14 mouse cellular contexts compared by ENCODE assay signal in genomic region chr17:81250748-81251147, GRCm38 (mm10).
DNase-seq lines count a peak whose midpoint lies in the region; ATAC-seq lines count a peak whose summit lies in the region.
"Had no signal": no experiment of that assay in that cellular context is flagged by ENCODE, and none has a peak within 500 bp of the region (broad histone marks: within the 10 kb centered on the region; RNA-seq: fewer than 3 reads in every experiment).

No protein-coding gene starts in this region.

- 22% methylated on average over 3 of the region's 3 CpGs for whole genome bisulfite sequencing in kidney, embryonic 16.5 days

- no peaks in the 10 kb centered on the region for H3K36me3 ChIP-seq in kidney, embryonic 16.5 days (ENCODE audit: insufficient read depth, low read length)
- H3K36me3 ChIP-seq: embryonic facial prominence, embryonic 12.5 days; limb, embryonic 12.5 days had no signal

- H3K9ac ChIP-seq in kidney, embryonic 16.5 days (replicated peaks; ENCODE audit: low read length) = no peak overlapping the region
- H3K9ac ChIP-seq: embryonic facial prominence, embryonic 12.5 days; limb, embryonic 12.5 days; liver, postnatal 0 days had no signal

- peak; percentile 51; the same call in 1 of the 2 replicates for ATAC-seq in kidney, embryonic 16.5 days (ENCODE audit: low FRiP score, low TSS enrichment)
- ATAC-seq: intestine, embryonic 16.5 days; liver, postnatal 0 days had no signal

- H3K4me3 ChIP-seq in kidney, embryonic 16.5 days (ENCODE audit: low read length) = no peak overlapping the region
- H3K4me3 ChIP-seq: embryonic facial prominence, embryonic 12.5 days; limb, embryonic 12.5 days had no signal

- no peaks in the 10 kb centered on the region for H3K4me1 ChIP-seq in kidney, embryonic 16.5 days (ENCODE audit: insufficient read depth, low read length)
- H3K4me1 ChIP-seq: embryonic facial prominence, embryonic 12.5 days had no signal

- no peaks in the 10 kb centered on the region for H3K9me3 ChIP-seq in kidney, embryonic 16.5 days (ENCODE audit: low read length)
- H3K9me3 ChIP-seq: embryonic facial prominence, embryonic 12.5 days; limb, embryonic 12.5 days had no signal

- intact Hi-C loops in left cerebral cortex, postnatal 14 days (cut with DNase I) = no loop called here

- no peaks in the 10 kb centered on the region for H3K27me3 ChIP-seq in kidney, embryonic 16.5 days (ENCODE audit: insufficient read depth, low read length)
- H3K27me3 ChIP-seq: embryonic facial prominence, embryonic 12.5 days; limb, embryonic 12.5 days had no signal

- no peak for DNase-seq in kidney, adult 9 months
- peak; percentile 53 for DNase-seq in cerebellum, adult 11 months
- peak; percentile 84 for DNase-seq in cerebellum, adult 9-11 months
- DNase-seq in layer of hippocampus, adult 8-10 months (ENCODE audit: low spot score in 2 of 2) = peak; percentile 24 to 46
- DNase-seq in gastrocnemius, adult 18-20 months (ENCODE audit: low spot score) = no peak
- DNase-seq in left cerebral cortex, postnatal 14 days (ENCODE audit: low spot score in 2 of 2) = no peak
- DNase-seq: heart, adult 18-20 months; heart, postnatal 36 days; liver, postnatal 0 days; thymus, adult 18-20 months had no signal

- no peak overlapping the region for H3K4me2 ChIP-seq in kidney, embryonic 16.5 days (replicated peaks; ENCODE audit: low read depth, low read length)
- H3K4me2 ChIP-seq: embryonic facial prominence, embryonic 12.5 days; limb, embryonic 12.5 days had no signal

- H3K27ac ChIP-seq in kidney, embryonic 16.5 days (ENCODE audit: low read length) = 0 out of 2 replicates have a peak overlapping the region, but pooled peaks have one; percentile 27
- H3K27ac ChIP-seq: embryonic facial prominence, embryonic 12.5 days; limb, embryonic 12.5 days had no signal

Comparison
In these comparisons a context has a peak if more than half of its experiments do, and no peak if none do; other contexts are left out.
1. DNase-seq: peak in cerebellum, adult 11 months (single experiment), cerebellum, adult 9-11 months (single experiment) and layer of hippocampus, adult 8-10 months (2 of 2); none in kidney, adult 9 months (single experiment), gastrocnemius, adult 18-20 months (single experiment) and left cerebral cortex, postnatal 14 days (0 of 2).